Mouse (Mus musculus) C2C12 (cell line): Measurements from ENCODE around the gene Kalrn.

Experiments
- CEBPB ChIP-seq: IDR thresholded peaks from one replicate; pipeline ENCODE4 v1.6.1; 2011; ENCODE audit warnings: low read depth, mild to moderate bottlenecking, control low read depth, moderate library complexity
- CTCF ChIP-seq: IDR thresholded peaks from one replicate; pipeline ENCODE4 v1.5.1; 2011; ENCODE audit not compliant: control insufficient read depth, insufficient read depth, insufficient read length
- MAX ChIP-seq: IDR thresholded peaks from one replicate; pipeline ENCODE4 v1.6.1; 2011; ENCODE audit warnings: mild to moderate bottlenecking, control low read depth
- MYOD1 ChIP-seq: IDR thresholded peaks from one replicate; pipeline ENCODE4 v1.6.1; 2011; ENCODE audit warnings: low read depth; ENCODE audit not compliant: control insufficient read depth, insufficient read length
- MYOG ChIP-seq: IDR thresholded peaks from one replicate; pipeline ENCODE4 v1.6.1; 2011; ENCODE audit not compliant: control insufficient read depth, insufficient read length; ENCODE audit errors: extremely low read depth
- USF1 ChIP-seq: IDR thresholded peaks from one replicate; pipeline ENCODE4 v1.6.1; 2011; ENCODE audit warnings: low read depth, mild to moderate bottlenecking, control low read depth, moderate library complexity

DNA sequence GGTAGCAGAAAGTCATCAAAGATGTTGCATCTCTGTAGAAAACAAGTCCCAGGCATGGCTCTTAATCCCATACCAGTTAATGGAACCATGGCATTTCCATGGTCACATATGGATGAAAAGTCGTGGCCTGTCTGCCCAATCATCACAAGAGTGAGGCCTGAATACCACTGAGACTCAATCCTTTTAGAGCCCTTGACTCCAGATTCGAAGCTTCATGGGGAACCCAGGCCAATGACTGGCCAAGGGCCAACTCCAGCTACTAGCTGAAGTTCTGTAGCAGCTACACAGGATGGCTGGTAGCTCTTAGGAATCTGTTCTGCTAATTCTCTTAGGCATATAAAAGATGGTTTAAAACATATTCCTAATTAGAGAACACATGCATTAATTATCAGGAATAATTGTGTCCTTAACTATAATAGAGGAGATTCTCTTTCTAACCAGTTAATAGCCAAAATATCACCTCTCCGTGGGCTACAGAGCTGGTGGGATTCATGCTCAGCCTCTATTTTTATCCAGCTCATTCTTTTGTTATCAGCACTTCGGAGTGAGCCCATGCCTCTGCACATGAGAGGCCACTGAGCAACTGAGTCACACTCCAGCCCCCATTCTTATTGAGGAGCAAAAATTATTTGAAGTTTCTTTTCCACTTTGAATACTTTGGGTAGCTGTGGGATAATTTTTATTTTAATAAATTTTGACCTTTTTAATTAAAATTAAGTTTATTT lies 252.1 kb downstream of the Kalrn start:
- TF ChIP-seq CTCF (no peak), USF1 (no peak), MAX (no peak), MYOG (no peak), CEBPB (no peak), MYOD1 (no peak)
